Mouse (Mus musculus): ENCODE data around the gene 1700030K09Rik.

DNA sequence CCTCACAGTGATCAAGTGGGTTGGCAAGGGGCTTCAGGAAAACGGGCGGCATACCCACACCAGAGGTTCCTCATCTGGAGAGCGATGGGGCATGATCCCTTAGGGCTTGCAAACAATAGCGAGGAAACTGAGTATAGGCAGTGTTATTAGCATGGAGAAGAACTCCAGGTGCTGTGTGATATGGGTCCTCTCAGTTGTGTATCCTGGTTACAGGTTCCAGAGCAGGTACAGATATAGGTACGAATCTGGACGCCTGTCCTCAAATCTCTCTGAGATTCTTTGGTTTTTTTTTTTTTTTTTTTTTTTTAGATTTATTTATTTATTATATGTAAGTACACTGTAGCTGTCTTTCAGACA lies 292 bp downstream of the 1700030K09Rik start:
- TF ChIP-seq CTCF (IDR thresholded peaks at IDR 0.05; ENCODE audit: control insufficient read depth, insufficient read depth, low read length), result no peak
- TF ChIP-seq POLR2A (IDR thresholded peaks at IDR 0.05; ENCODE audit: borderline replicate concordance, control insufficient read depth, low read depth, low read length), result no peak
